Mouse (Mus musculus) embryonic facial prominence, embryonic 11.5 days (tissue): ENCODE measurements around the gene Fgfr2. TPM values are rescaled to one million over a fixed set of nuclear protein-coding genes. Genes with fewer than 3 reads are reported as not detected.
A peak's percentile ranks its signal among the peaks of the same experiment; 100 is the strongest.

ENCODE experiments used
- ATAC-seq: fragments of 200-750 bp; cut with Nextera tagmentation; replicated peaks from 2 replicates; pipeline ENCODE4 v1.8.0; 2017; ENCODE audit warnings: low read depth; ENCODE audit not compliant: insufficient number of reproducible peaks, low FRiP score, low TSS enrichment
- DNase-seq: peaks from one replicate; pipeline ENCODE4 v3.0.0-alpha.2; 2015; ENCODE audit warnings: low spot score
- H3K27ac ChIP-seq: fragments of 300-500 bp; sonication (generic); replicated peaks from 2 replicates; pipeline ENCODE4 v1.5.1; 2014; ENCODE audit warnings: mild to moderate bottlenecking, low read depth, low read length, control low read depth
- H3K27me3 ChIP-seq: fragments of 300-500 bp; sonication (generic); 2 replicates; pipeline ENCODE4 v1.6.1; 2014; ENCODE audit warnings: mild to moderate bottlenecking, low read length, moderate library complexity, mixed read lengths; ENCODE audit not compliant: control insufficient read depth, insufficient read depth
- H3K36me3 ChIP-seq: fragments of 300-500 bp; sonication (generic); replicated peaks from 2 replicates; pipeline ENCODE4 v1.6.1; 2014; ENCODE audit warnings: low read depth, mild to moderate bottlenecking, low read length, moderate library complexity, mixed read lengths; ENCODE audit not compliant: control insufficient read depth, insufficient read depth
- H3K4me1 ChIP-seq: fragments of 300-500 bp; sonication (generic); 2 replicates; pipeline ENCODE4 v1.6.1; 2014; ENCODE audit warnings: low read length, mixed read lengths; ENCODE audit not compliant: control insufficient read depth, insufficient read depth
- H3K4me2 ChIP-seq: fragments of 300-500 bp; sonication (generic); 2 replicates; pipeline ENCODE4 v1.6.1; 2014; ENCODE audit warnings: low read depth, mild to moderate bottlenecking, control low read depth, low read length, moderate library complexity
- H3K4me3 ChIP-seq: fragments of 300-500 bp; sonication (generic); 2 replicates; pipeline ENCODE4 v1.5.1; 2014; ENCODE audit warnings: low read depth, low read length, control low read depth
- H3K9ac ChIP-seq: fragments of 300-500 bp; sonication (generic); replicated peaks from 2 replicates; pipeline ENCODE4 v1.6.1; 2014; ENCODE audit warnings: mild to moderate bottlenecking, control low read depth, low read length
- H3K9me3 ChIP-seq: fragments of 300-500 bp; sonication (generic); replicated peaks from 2 replicates; pipeline ENCODE4 v1.6.1; 2016; ENCODE audit warnings: mild to moderate bottlenecking, low read length, inconsistent platforms, mixed read lengths; ENCODE audit not compliant: control insufficient read depth
- WGBS: fragments of 180-500 bp; shearing (Covaris S2); extraction: QIAGEN DNeasy Blood & Tissue Kit; methylation state at CpG from one replicate; pipeline ENCODE4 v1.1.7; 2014; 5-methylcytosine and 5-hydroxymethylcytosine counted together
- polyA plus RNA-seq: library from polyadenylated mRNA; unstranded; fragments of >200 nt; fragmentation: Nextera tagmentation; extraction: Ambion mirVana; gene quantifications from 2 replicates; pipeline ENCODE4 v1.2.1, GENCODE M21; 2014

Gene Fgfr2
- polyA plus RNA-seq, 1 experiment from 2014 or later: 75.6 TPM

- no peaks in the 10 kb centered on the region for H3K27me3 ChIP-seq
- H3K9ac ChIP-seq: no peak overlapping the region
- H3K4me2 ChIP-seq: no peak overlapping the region
- H3K27ac ChIP-seq: no peak overlapping the region
- ATAC-seq: no peak
- no peaks in the 10 kb centered on the region for H3K9me3 ChIP-seq
- 77% methylated on average over 4 of the region's 4 CpGs for WGBS
- H3K36me3 ChIP-seq: no peaks in the 10 kb centered on the region
- H3K4me1 ChIP-seq: no peaks in the 10 kb centered on the region
- no peak overlapping the region for H3K4me3 ChIP-seq
- no peak for DNase-seq
Observed at GRCm38 (mm10) chr7:133044721-133045120, 78.4 kb downstream of the Fgfr2 start.

GRCm38 (mm10) chr7:133041784-133042183 lies 81.4 kb downstream of the Fgfr2 start:
- Histone ChIP-seq H3K9me3 (no peaks in the 10 kb centered on the region), H3K27ac (no peak overlapping the region), H3K27me3 (no peaks in the 10 kb centered on the region), H3K4me2 (no peak overlapping the region), H3K4me1 (peaks cover 11% of the 10 kb centered on the region), H3K9ac (no peak overlapping the region), H3K4me3 (no peak overlapping the region), H3K36me3 (no peaks in the 10 kb centered on the region)
- no peak for DNase-seq
- 66% methylated on average over 3 of the region's 3 CpGs for WGBS
- no peak for ATAC-seq

DNA sequence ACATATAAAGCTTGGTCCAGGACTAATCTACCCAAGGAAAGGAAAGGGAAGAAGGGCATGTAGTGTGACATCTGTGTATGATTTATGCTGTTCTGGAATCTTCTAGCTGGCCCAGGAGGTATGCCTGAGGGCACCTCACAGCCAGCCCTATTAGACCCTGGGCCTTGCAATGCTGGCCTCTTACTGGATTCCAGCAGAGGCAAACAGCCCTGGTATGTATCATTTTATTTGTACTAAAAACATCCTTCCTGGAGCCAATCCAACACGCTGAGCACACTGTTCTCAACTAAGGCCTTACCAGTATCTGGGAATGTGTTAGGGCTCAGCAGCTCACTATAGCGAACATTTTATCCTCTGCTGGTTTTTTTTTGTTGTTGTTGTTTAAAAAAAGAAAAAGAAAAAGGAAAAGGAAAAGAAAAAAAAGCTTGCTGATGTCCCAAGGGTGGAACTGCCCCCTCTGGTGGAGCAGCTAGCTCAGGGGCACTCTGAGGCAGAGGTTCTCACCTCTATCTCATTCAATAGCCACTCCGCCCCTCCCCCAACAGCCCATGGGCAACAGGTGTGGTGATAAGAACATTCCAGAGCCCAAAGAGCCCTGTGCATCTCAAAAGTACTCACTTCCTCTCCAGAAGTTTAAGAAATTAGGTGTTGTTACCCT lies 82.3 kb downstream of the Fgfr2 start:
- peaks cover 14% of the 10 kb centered on the region for H3K4me1 ChIP-seq
- no peaks in the 10 kb centered on the region for H3K9me3 ChIP-seq
- WGBS: 75% methylated on average over 3 of the region's 3 CpGs
- H3K27me3 ChIP-seq: no peaks in the 10 kb centered on the region
- H3K9ac ChIP-seq: no peak overlapping the region
- H3K27ac ChIP-seq: no peak overlapping the region
- no peaks in the 10 kb centered on the region for H3K36me3 ChIP-seq
- no peak overlapping the region for H3K4me2 ChIP-seq
- ATAC-seq: no peak
- no peak overlapping the region for H3K4me3 ChIP-seq
- no peak for DNase-seq

DNA sequence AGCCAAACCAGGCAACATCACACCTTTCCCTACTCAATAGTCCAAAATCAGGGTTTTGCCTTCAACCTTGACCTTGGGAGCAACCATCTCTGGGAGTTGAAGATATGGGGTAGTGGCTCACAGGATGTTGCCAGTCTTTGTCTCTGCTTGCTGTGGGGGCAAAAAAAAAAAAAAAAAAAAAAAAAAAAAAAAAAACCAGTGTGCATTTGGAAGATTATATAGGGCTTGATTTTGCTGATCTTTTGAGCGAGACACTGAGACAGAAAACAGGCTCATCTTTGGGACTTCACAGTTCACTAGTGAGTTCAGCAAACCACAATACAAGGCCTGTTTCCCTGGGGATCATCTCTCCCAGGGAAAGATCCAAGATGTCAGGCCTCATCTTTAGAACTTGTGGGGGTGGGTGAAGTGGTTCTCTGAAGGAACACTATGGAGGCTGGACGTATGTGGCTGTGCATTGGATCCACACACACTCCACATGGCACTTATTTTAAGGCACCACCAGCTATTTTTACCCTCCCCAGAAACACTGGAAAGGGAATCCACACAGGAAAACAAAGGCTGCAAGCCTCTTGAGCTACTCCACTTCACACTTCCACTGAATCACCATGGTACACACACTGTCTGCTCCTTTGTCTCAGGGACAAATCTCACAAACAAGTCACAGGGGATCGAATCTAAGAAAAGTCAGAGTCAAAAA lies 83.4 kb downstream of the Fgfr2 start:
- WGBS: 70% methylated on average over 3 of the region's 3 CpGs
- ATAC-seq (no peak), DNase-seq (no peak)
- Histone ChIP-seq H3K9me3 (no peaks in the 10 kb centered on the region), H3K9ac (no peak overlapping the region), H3K27me3 (no peaks in the 10 kb centered on the region), H3K36me3 (no peaks in the 10 kb centered on the region), H3K4me3 (no peak overlapping the region), H3K4me2 (no peak overlapping the region), H3K27ac (0 out of 2 replicates have a peak overlapping the region, but pooled peaks have one; percentile 2), H3K4me1 (peaks cover 18% of the 10 kb centered on the region)

GRCm38 (mm10) chr7:133037618-133038017 lies 85.5 kb downstream of the Fgfr2 start:
- H3K36me3 ChIP-seq: no peaks in the 10 kb centered on the region
- H3K27me3 ChIP-seq: no peaks in the 10 kb centered on the region
- peak overlapping the region; percentile 52 for H3K27ac ChIP-seq
- H3K4me1 ChIP-seq: peaks cover 25% of the 10 kb centered on the region
- H3K9me3 ChIP-seq: no peaks in the 10 kb centered on the region
- no peak overlapping the region for H3K4me3 ChIP-seq
- ATAC-seq (no peak; the same call in 1 of the 2 replicates), DNase-seq (peak; percentile 65)
- peak overlapping the region; percentile 11; the same call in 1 of the 2 replicates for H3K4me2 ChIP-seq
- WGBS: 22% methylated on average over 4 of the region's 4 CpGs
- peak overlapping the region; percentile 9; the same call in 1 of the 2 replicates for H3K9ac ChIP-seq

- Histone ChIP-seq H3K9ac (no peak overlapping the region), H3K27me3 (no peaks in the 10 kb centered on the region), H3K36me3 (no peaks in the 10 kb centered on the region), H3K4me3 (no peak overlapping the region), H3K4me2 (peak overlapping the region; percentile 11; the same call in 1 of the 2 replicates), H3K9me3 (no peaks in the 10 kb centered on the region), H3K4me1 (peaks cover 26% of the 10 kb centered on the region), H3K27ac (peak overlapping the region; percentile 52)
- peak; percentile 36 for ATAC-seq
- DNase-seq: peak; percentile 91
- WGBS: 20% methylated on average over 5 of the region's 5 CpGs
Observed at GRCm38 (mm10) chr7:133037217-133037616, 85.9 kb downstream of the Fgfr2 start.

- H3K27me3 ChIP-seq: no peaks in the 10 kb centered on the region
- no peaks in the 10 kb centered on the region for H3K36me3 ChIP-seq
- H3K9me3 ChIP-seq: no peaks in the 10 kb centered on the region
- ATAC-seq: no peak
- no peak overlapping the region for H3K27ac ChIP-seq
- peaks cover 26% of the 10 kb centered on the region for H3K4me1 ChIP-seq
- H3K9ac ChIP-seq: no peak overlapping the region
- H3K4me3 ChIP-seq: no peak overlapping the region
- H3K4me2 ChIP-seq: no peak overlapping the region
- no peak for DNase-seq
Observed at GRCm38 (mm10) chr7:133035901-133036300, 87.2 kb downstream of the Fgfr2 start.

DNA sequence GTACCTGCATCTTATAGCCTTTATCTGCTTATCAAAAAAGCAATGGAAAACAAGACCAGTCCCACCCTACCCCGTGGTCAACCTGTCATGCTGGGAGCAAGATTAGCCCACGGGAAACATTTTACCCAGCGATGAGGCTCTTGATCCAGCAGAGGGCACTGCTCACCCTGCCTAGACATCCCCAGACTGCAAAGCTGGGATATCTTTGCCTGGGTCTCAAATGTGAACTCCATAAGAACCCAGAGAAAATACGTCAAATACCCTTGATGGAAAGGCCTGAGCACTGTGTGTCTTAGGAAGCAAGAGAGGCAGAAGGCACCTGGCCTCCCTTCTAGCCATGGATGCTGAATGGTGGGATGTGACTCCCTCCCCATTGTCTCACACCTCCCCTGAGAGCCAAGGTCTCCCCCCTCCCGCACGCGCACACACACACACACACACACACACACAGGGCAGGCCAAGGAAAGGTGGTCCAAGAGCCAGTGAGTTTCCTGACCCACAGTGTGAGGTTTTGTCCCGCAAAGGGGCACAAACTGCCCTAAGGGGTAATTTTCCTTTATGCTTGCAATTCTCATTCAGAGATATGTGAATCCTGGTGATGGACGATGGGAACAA lies 90.5 kb downstream of the Fgfr2 start:
- 45% methylated on average over 9 of the region's 9 CpGs for WGBS
- Histone ChIP-seq H3K4me3 (no peak overlapping the region), H3K36me3 (no peaks in the 10 kb centered on the region), H3K9ac (no peak overlapping the region), H3K27ac (no peak overlapping the region; the same call in 1 of the 2 replicates), H3K4me2 (no peak overlapping the region), H3K9me3 (no peaks in the 10 kb centered on the region), H3K4me1 (peaks cover 21% of the 10 kb centered on the region), H3K27me3 (no peaks in the 10 kb centered on the region)
- ATAC-seq: peak; percentile 63
- DNase-seq: peak; percentile 84
